In genomic region chr4:107098791-107099525, GRCm38 (mm10) we compare ENCODE assay signal across 24 mouse cellular contexts. TPM values are rescaled to one million over a fixed set of nuclear protein-coding genes. Genes with fewer than 3 reads are reported as not detected.
DNase-seq lines count a peak whose midpoint lies in the region; ATAC-seq and TF ChIP-seq lines count a peak whose summit lies in the region.
"Had no signal": no experiment of that assay in that cellular context is flagged by ENCODE, and none has a peak within 500 bp of the region (broad histone marks: within the 10 kb centered on the region; RNA-seq: fewer than 3 reads in every experiment).

No protein-coding gene starts in this region.

- peaks cover 54% of the 10 kb centered on the region for H3K4me1 ChIP-seq in megakaryocyte, embryonic 14.5 days
- H3K4me1 ChIP-seq in embryonic facial prominence, embryonic 10.5 days: peaks cover 65% of the 10 kb centered on the region
- peaks cover 42% of the 10 kb centered on the region for H3K4me1 ChIP-seq in hindbrain, embryonic 12.5 days
- H3K4me1 ChIP-seq: lung, embryonic 15.5 days had no signal

- H3K4me3 ChIP-seq in megakaryocyte, embryonic 14.5 days (replicated peaks): peak overlapping the region; percentile 18
- H3K4me3 ChIP-seq in C2C12 (ENCODE audit: insufficient read depth, poor library complexity, severe bottlenecking): no peak overlapping the region
- no peak overlapping the region for H3K4me3 ChIP-seq in embryonic facial prominence, embryonic 10.5 days
- H3K4me3 ChIP-seq in hindbrain, embryonic 12.5 days: no peak overlapping the region
- H3K4me3 ChIP-seq: embryonic facial prominence, embryonic 15.5 days; heart, embryonic 12.5 days; hindbrain, embryonic 15.5 days; lung, embryonic 15.5 days; neural tube, embryonic 12.5 days had no signal

- H3K79me3 ChIP-seq in C2C12 (ENCODE audit: low read depth): no peaks in the 10 kb centered on the region

- DNase-seq in 416B (ENCODE audit: low read depth): peak; percentile 45
- no peak for DNase-seq in embryonic facial prominence, embryonic 10.5 days (ENCODE audit: low spot score)
- DNase-seq in lung, postnatal 4 days: no peak
- DNase-seq: adrenal gland, adult 8-10 months; cerebellum, adult 9-10 months; embryo, embryonic 11 days; heart, adult 11 months; heart, postnatal 14 days; kidney, postnatal 36 days had no signal

- no peak for ATAC-seq in megakaryocyte, adult 5-6 weeks (ENCODE audit: poor library complexity, severe bottlenecking)
- no peak for ATAC-seq in hindbrain, embryonic 12.5 days (ENCODE audit: low FRiP score)
- ATAC-seq: intestine, embryonic 16.5 days had no signal

- no peak overlapping the region for H3ac ChIP-seq in C2C12 (ENCODE audit: control insufficient read depth, insufficient read length, low read depth)

- peaks cover 40% of the 10 kb centered on the region for H3K27me3 ChIP-seq in megakaryocyte, embryonic 14.5 days (replicated peaks)
- peaks cover 12% of the 10 kb centered on the region for H3K27me3 ChIP-seq in C2C12 (ENCODE audit: control insufficient read depth, insufficient read depth, insufficient read length)
- H3K27me3 ChIP-seq in embryonic facial prominence, embryonic 10.5 days (replicated peaks; ENCODE audit: low read depth, poor library complexity, severe bottlenecking): no peaks in the 10 kb centered on the region
- H3K27me3 ChIP-seq in hindbrain, embryonic 12.5 days: no peaks in the 10 kb centered on the region
- H3K27me3 ChIP-seq: CH12.LX; embryonic facial prominence, embryonic 15.5 days; hindbrain, embryonic 15.5 days; lung, embryonic 15.5 days; neural tube, embryonic 12.5 days had no signal

- no peaks in the 10 kb centered on the region for H3K9me3 ChIP-seq in megakaryocyte, embryonic 14.5 days
- no peaks in the 10 kb centered on the region for H3K9me3 ChIP-seq in embryonic facial prominence, embryonic 10.5 days
- H3K9me3 ChIP-seq in hindbrain, embryonic 12.5 days (replicated peaks): no peaks in the 10 kb centered on the region
- H3K9me3 ChIP-seq: embryonic facial prominence, embryonic 15.5 days; heart, embryonic 12.5 days; hindbrain, embryonic 15.5 days; lung, embryonic 15.5 days; neural tube, embryonic 12.5 days had no signal

- no peak overlapping the region for H3K4me2 ChIP-seq in hindbrain, embryonic 12.5 days (replicated peaks)
- H3K4me2 ChIP-seq: embryonic facial prominence, embryonic 15.5 days; heart, embryonic 12.5 days; hindbrain, embryonic 15.5 days; lung, embryonic 15.5 days; neural tube, embryonic 12.5 days had no signal

- TF ChIP-seq CTCF in C2C12 (IDR thresholded peaks at IDR 0.05; ENCODE audit: control insufficient read depth, insufficient read depth, insufficient read length): no peak

- H3K27ac ChIP-seq in embryonic facial prominence, embryonic 10.5 days (replicated peaks): peak overlapping the region; percentile 57; the same call in 1 of the 2 replicates
- no peak overlapping the region for H3K27ac ChIP-seq in hindbrain, embryonic 12.5 days
- H3K27ac ChIP-seq: embryonic facial prominence, embryonic 15.5 days; hindbrain, embryonic 15.5 days; liver, embryonic 14.5 days; lung, embryonic 15.5 days; macrophage; neural tube, embryonic 12.5 days had no signal

- H3K79me2 ChIP-seq in C2C12 (ENCODE audit: control insufficient read depth, insufficient read depth): no peaks in the 10 kb centered on the region

- H3K36me3 ChIP-seq in megakaryocyte, embryonic 14.5 days (replicated peaks; ENCODE audit: low read length): no peaks in the 10 kb centered on the region
- no peaks in the 10 kb centered on the region for H3K36me3 ChIP-seq in C2C12 (ENCODE audit: control insufficient read depth, insufficient read depth)
- H3K36me3 ChIP-seq in embryonic facial prominence, embryonic 10.5 days (replicated peaks): no peaks in the 10 kb centered on the region
- no peaks in the 10 kb centered on the region for H3K36me3 ChIP-seq in hindbrain, embryonic 12.5 days
- H3K36me3 ChIP-seq: embryonic facial prominence, embryonic 15.5 days; heart, embryonic 12.5 days; hindbrain, embryonic 15.5 days; lung, embryonic 15.5 days; neural tube, embryonic 12.5 days had no signal

- WGBS in embryonic facial prominence, embryonic 10.5 days: 82% methylated on average over 17 of the region's 17 CpGs
- WGBS in hindbrain, embryonic 12.5 days: 75% methylated on average over 17 of the region's 17 CpGs

- H3K9ac ChIP-seq in hindbrain, embryonic 12.5 days: no peak overlapping the region
- H3K9ac ChIP-seq: embryonic facial prominence, embryonic 15.5 days; heart, embryonic 12.5 days; hindbrain, embryonic 15.5 days; liver, embryonic 14.5 days; lung, embryonic 15.5 days; neural tube, embryonic 12.5 days had no signal

TF ChIP-seq in C2C12, 6 proteins besides CTCF, POLR2A, EP300 and RAD21:
- TF ChIP-seq MYOD1 (IDR thresholded peaks at IDR 0.05; ENCODE audit: control insufficient read depth, insufficient read length, low read depth) (no peak), USF1 (IDR thresholded peaks at IDR 0.05; ENCODE audit: low read depth) (peak; percentile 33), CEBPB (IDR thresholded peaks at IDR 0.05; ENCODE audit: low read depth) (no peak), FOSL1 (IDR thresholded peaks at IDR 0.05; ENCODE audit: insufficient read depth, low read length, poor library complexity, severe bottlenecking) (no peak)
TF ChIP-seq in C2C12: peak in this region for 1.

RNA-seq across cellular contexts. Expression of gene Cdcp2, which starts 2.3 kb away (rescaled TPM):
- polyA plus RNA-seq in megakaryocyte, embryonic 14.5 days (2012; ENCODE audit: insufficient read depth, low replicate concordance): not detected in 2 replicates
- not detected in 2 replicates for total RNA-seq in megakaryocyte, adult 5-6 weeks (2015)
- total RNA-seq in megakaryocyte, adult 5-6 weeks (2017): not detected in 2 replicates
- polyA plus RNA-seq in C2C12 (2012; fragmentation: generic; extraction: Trizol): not detected
- 0.21 and 0.22 TPM in 2 replicates for polyA plus RNA-seq in embryonic facial prominence, embryonic 10.5 days (2016; fragmentation: Nextera tagmentation; extraction: Ambion mirVana)
- 0.10 TPM in 1 of 2 replicates, not detected in the other for polyA plus RNA-seq in hindbrain, embryonic 12.5 days (2016; fragmentation: Nextera tagmentation; extraction: Ambion mirVana)
- total RNA-seq: gastrocnemius, adult 8-10 months; heart, postnatal 14 days; left cerebral cortex, adult 18-20 months had no signal
- polyA plus RNA-seq: embryonic facial prominence, embryonic 15.5 days; heart, embryonic 12.5 days; intestine, embryonic 16.5 days; liver, embryonic 14.5 days; lung, embryonic 15.5 days; macrophage had no signal

RNA-seq across cellular contexts. Expression of gene Cyb5rl, which starts 32.2 kb away (rescaled TPM):
- 1.4 and 2.3 TPM in 2 replicates for polyA plus RNA-seq in megakaryocyte, embryonic 14.5 days (2012; ENCODE audit: insufficient read depth, low replicate concordance)
- total RNA-seq in megakaryocyte, adult 5-6 weeks (2015): 1.7 and 3.3 TPM in 2 replicates
- 5.5 and 7.8 TPM in 2 replicates for total RNA-seq in megakaryocyte, adult 5-6 weeks (2017)
- polyA plus RNA-seq in C2C12 (2012; fragmentation: generic; extraction: Trizol): 9.5 TPM
- polyA plus RNA-seq in embryonic facial prominence, embryonic 10.5 days (2016; fragmentation: Nextera tagmentation; extraction: Ambion mirVana): 8.1 and 10.4 TPM in 2 replicates
- 4.1 and 4.5 TPM in 2 replicates for polyA plus RNA-seq in hindbrain, embryonic 12.5 days (2016; fragmentation: Nextera tagmentation; extraction: Ambion mirVana)

RNA-seq across cellular contexts. Expression of gene Mrpl37, which starts 32.3 kb away (rescaled TPM):
- 17.7 and 23.7 TPM in 2 replicates for polyA plus RNA-seq in megakaryocyte, embryonic 14.5 days (2012; ENCODE audit: insufficient read depth, low replicate concordance)
- total RNA-seq in megakaryocyte, adult 5-6 weeks (2015): 45.3 and 53.6 TPM in 2 replicates
- total RNA-seq in megakaryocyte, adult 5-6 weeks (2017): 29.6 and 40.2 TPM in 2 replicates
- polyA plus RNA-seq in C2C12 (2012; fragmentation: generic; extraction: Trizol): 75.5 TPM
- polyA plus RNA-seq in embryonic facial prominence, embryonic 10.5 days (2016; fragmentation: Nextera tagmentation; extraction: Ambion mirVana): 129 and 136 TPM in 2 replicates
- 78.0 and 80.8 TPM in 2 replicates for polyA plus RNA-seq in hindbrain, embryonic 12.5 days (2016; fragmentation: Nextera tagmentation; extraction: Ambion mirVana)
